Mouse (Mus musculus) colon, adult 2 months (tissue): Measurements from ENCODE around the gene Trpd52l3. TPM values are rescaled to one million over a fixed set of nuclear protein-coding genes. Genes with fewer than 3 reads are reported as not detected.

Source experiments
- polyA plus RNA-seq: library from polyadenylated mRNA; depleted of rRNA; stranded (reverse); fragments of >200 nt; gene quantifications from 2 replicates; pipeline ENCODE4 v1.2.3, GENCODE M21; 2012; rRNA removed

The Trpd52l3 gene
- polyA plus RNA-seq = not detected in 2 replicates

DNA sequence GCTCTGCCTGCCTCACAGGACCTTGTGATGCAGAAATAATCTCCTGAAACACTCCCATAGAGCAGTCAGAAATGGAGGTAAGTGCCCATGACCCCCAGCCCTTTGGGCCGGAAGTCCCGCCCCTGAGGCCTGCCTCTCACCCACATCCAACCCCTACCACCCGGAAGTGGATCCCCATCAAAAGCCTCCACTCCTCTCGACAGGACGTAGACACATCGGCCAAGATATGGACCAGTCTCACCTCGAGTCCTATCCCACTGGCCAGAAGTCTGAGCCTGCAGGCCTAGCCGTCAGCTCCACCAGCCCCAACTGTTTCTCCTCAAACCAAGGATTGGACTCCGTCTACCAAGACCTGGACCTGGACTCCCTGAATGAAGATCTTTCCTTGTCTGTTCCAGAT, at the start of gene Trpd52l3:
Trpd52l3 (plus strand) TSS at position 170 of the 400 bp plus-strand sequence.

GRCm38 (mm10) chr19:30029894-30030635, 26.5 kb downstream of the Trpd52l3 start, which contains the start of gene Uhrf2:
Uhrf2 (plus strand) TSS chr19:30030513.

Other genes with a start within 250 kb of the Trpd52l3 start
- gene 9930021J03Rik, start 197.8 kb upstream of the Trpd52l3 start, polyA plus RNA-seq = 3.6 and 3.8 TPM in 2 replicates
- 0.71 and 0.89 TPM in 2 replicates for gene Ranbp6, start 190.8 kb upstream of the Trpd52l3 start, polyA plus RNA-seq
- 1.2 and 1.8 TPM in 2 replicates for gene Il33, start 78.7 kb upstream of the Trpd52l3 start, polyA plus RNA-seq
- 35.1 and 39.2 TPM in 2 replicates for gene Uhrf2, start 26.7 kb downstream of the Trpd52l3 start, polyA plus RNA-seq
- 0.12 and 0.24 TPM in 2 replicates for gene Gldc, start 171.6 kb downstream of the Trpd52l3 start, polyA plus RNA-seq
- not detected in 2 replicates for gene Mbl2, start 229.2 kb downstream of the Trpd52l3 start, polyA plus RNA-seq